Mouse (Mus musculus) CH12.LX (cell line): ENCODE results near the gene 4931428L18Rik. TPM values are rescaled to one million over a fixed set of nuclear protein-coding genes. Genes with fewer than 3 reads are reported as not detected.

Experiments used
- DNase-seq: peaks from one replicate; pipeline ENCODE4 v3.0.0-alpha.2; 2013; ENCODE audit errors: extremely low read depth
- H3K27ac ChIP-seq: 2 replicates; pipeline ENCODE4 v1.5.1; 2012; ENCODE audit warnings: low read depth, mild to moderate bottlenecking, control low read depth, moderate library complexity; ENCODE audit not compliant: insufficient read depth
- H3K27me3 ChIP-seq: replicated peaks from 2 replicates; pipeline ENCODE3; 2012; ENCODE audit warnings: inconsistent platforms
- H3K36me3 ChIP-seq, 2 experiments: replicated peaks in 1 of 2; 2 replicates each; pipeline versions ENCODE3 to v1.6.1; 2012; ENCODE audit warnings: inconsistent platforms in 1 of 2, low read length in 1 of 2, mild to moderate bottlenecking in 1 of 2, mixed read lengths in 1 of 2, moderate library complexity in 1 of 2; ENCODE audit not compliant: control insufficient read depth in 1 of 2, insufficient read depth in 1 of 2
- H3K4me1 ChIP-seq, 2 experiments: 2 replicates each; pipeline ENCODE4 v1.6.1; 2012; ENCODE audit warnings: inconsistent platforms in 1 of 2, moderate library complexity in 1 of 2; ENCODE audit not compliant: insufficient read depth in 2 of 2, control insufficient read depth in 1 of 2
- H3K4me2 ChIP-seq: 2 replicates; pipeline ENCODE4 v1.6.1; 2012; ENCODE audit warnings: low read depth, mild to moderate bottlenecking, control low read depth; ENCODE audit not compliant: poor library complexity, insufficient read depth, severe bottlenecking
- H3K4me3 ChIP-seq, 3 experiments: fragments of 150-350 bp in 1 of 3; sonication (generic) in 1 of 3; replicated peaks in 1 of 3; 2 replicates each; pipeline versions ENCODE3 to v1.5.1; 2011 to 2012; ENCODE audit warnings: low read depth in 2 of 3, low read length in 2 of 3, mild to moderate bottlenecking in 2 of 3, moderate library complexity in 2 of 3, control low read depth in 1 of 3, improper control_type of control experiment in 1 of 3, inconsistent platforms in 1 of 3, mixed read lengths in 1 of 3; ENCODE audit not compliant: poor library complexity in 1 of 3
- H3K79me2 ChIP-seq: replicated peaks from 2 replicates; pipeline ENCODE4 v1.6.1; 2012; ENCODE audit warnings: mild to moderate bottlenecking, moderate library complexity; ENCODE audit not compliant: control insufficient read depth, poor library complexity, insufficient read depth, severe bottlenecking; ENCODE audit errors: extremely low read depth
- H3K9ac ChIP-seq: 2 replicates; pipeline ENCODE4 v1.6.1; 2012; ENCODE audit warnings: low read depth, mild to moderate bottlenecking, control low read depth, moderate library complexity; ENCODE audit not compliant: insufficient read depth
- H3K9me3 ChIP-seq: replicated peaks from 2 replicates; pipeline ENCODE3; 2012; ENCODE audit warnings: low read length, inconsistent platforms, mixed read lengths
- CHD1 ChIP-seq: IDR thresholded peaks from 2 replicates; pipeline ENCODE4 v1.6.1; 2012; ENCODE audit warnings: low read depth, low read length, improper control_type of control experiment, inconsistent platforms
- CHD2 ChIP-seq: IDR thresholded peaks from 2 replicates; pipeline ENCODE4 v1.6.1; 2011; ENCODE audit warnings: low read length, improper control_type of control experiment
- CTCF ChIP-seq, 2 experiments: IDR thresholded peaks in 1 of 2; conservative IDR thresholded peaks in 1 of 2; 2 replicates each; pipeline ENCODE4 v1.5.1; 2011 to 2012; ENCODE audit warnings: low read depth in 2 of 2, low read length in 2 of 2, improper control_type of control experiment in 1 of 2, inconsistent platforms in 1 of 2, mild to moderate bottlenecking in 1 of 2, moderate library complexity in 1 of 2
- GABPA ChIP-seq: IDR thresholded peaks from 2 replicates; pipeline ENCODE4 v1.6.1; 2012; ENCODE audit warnings: low read depth, low read length, improper control_type of control experiment, inconsistent platforms; ENCODE audit not compliant: insufficient replicate concordance
- HCFC1 ChIP-seq: IDR thresholded peaks from 2 replicates; pipeline ENCODE4 v1.6.1; 2012; ENCODE audit warnings: low read depth, mild to moderate bottlenecking, inconsistent platforms, low read length, improper control_type of control experiment
- MAFK ChIP-seq: IDR thresholded peaks from 2 replicates; pipeline ENCODE4 v1.6.1; 2011; ENCODE audit warnings: low read length, improper control_type of control experiment; ENCODE audit not compliant: insufficient replicate concordance
- MAX ChIP-seq: IDR thresholded peaks from 2 replicates; pipeline ENCODE4 v1.6.1; 2011; ENCODE audit warnings: low read length, improper control_type of control experiment
- MAZ ChIP-seq: IDR thresholded peaks from 2 replicates; pipeline ENCODE4 v1.6.1; 2012; ENCODE audit warnings: low read depth, mild to moderate bottlenecking, inconsistent platforms, low read length, improper control_type of control experiment, moderate library complexity
- NELFE ChIP-seq: IDR thresholded peaks from 2 replicates; pipeline ENCODE4 v1.6.1; 2011; ENCODE audit warnings: low read depth, low read length, improper control_type of control experiment
- NRF1 ChIP-seq: IDR thresholded peaks from 2 replicates; pipeline ENCODE4 v1.6.1; 2014; ENCODE audit warnings: low read depth, mild to moderate bottlenecking, inconsistent platforms, low read length, improper control_type of control experiment, moderate library complexity
- PAX5 ChIP-seq: IDR thresholded peaks from 2 replicates; pipeline ENCODE4 v1.6.1; 2012; ENCODE audit warnings: low read length, inconsistent platforms, mixed read lengths
- RAD21 ChIP-seq: IDR thresholded peaks from 2 replicates; pipeline ENCODE4 v1.6.1; 2011; ENCODE audit warnings: low read depth, mild to moderate bottlenecking, low read length, improper control_type of control experiment, moderate library complexity
- RCOR1 ChIP-seq: conservative IDR thresholded peaks from 2 replicates; pipeline ENCODE4 v1.6.1; 2012; ENCODE audit warnings: low read depth, mild to moderate bottlenecking, inconsistent platforms, low read length, improper control_type of control experiment
- USF1 ChIP-seq: IDR thresholded peaks from 2 replicates; pipeline ENCODE4 v1.6.1; 2014; ENCODE audit warnings: low read depth, mild to moderate bottlenecking, inconsistent platforms, low read length, improper control_type of control experiment
- ZC3H11A ChIP-seq: IDR thresholded peaks from 2 replicates; pipeline ENCODE4 v1.6.1; 2012; ENCODE audit warnings: low read depth, mild to moderate bottlenecking, inconsistent platforms, low read length, improper control_type of control experiment
- ZKSCAN1 ChIP-seq: IDR thresholded peaks from 2 replicates; pipeline ENCODE4 v1.6.1; 2012; ENCODE audit warnings: low read depth, inconsistent platforms, low read length, improper control_type of control experiment, borderline replicate concordance
- ZMIZ1 ChIP-seq: IDR thresholded peaks from 2 replicates; pipeline ENCODE4 v1.6.1; 2012; ENCODE audit warnings: low read depth, mild to moderate bottlenecking, inconsistent platforms, low read length, improper control_type of control experiment
- ZNF384 ChIP-seq: IDR thresholded peaks from 2 replicates; pipeline ENCODE4 v1.6.1; 2012; ENCODE audit warnings: low read depth, low read length, improper control_type of control experiment, inconsistent platforms
- dilution Hi-C: fragments of 300-500 bp; cut with MboI; formaldehyde crosslinking; loops from 2 replicates; pipeline ENCODE4 v1.14.3; 2020; ENCODE audit warnings: low sequenced_read_pairs; ENCODE audit not compliant: extremely low pct_unique_long_range_greater_than_20kb, extremely low pct_ligation_motif_present
- in situ Hi-C: fragments of 300-500 bp; cut with MboI; formaldehyde crosslinking; loops from 3 replicates; pipeline ENCODE4 v1.14.3; 2019; ENCODE audit warnings: low sequenced_read_pairs, low pct_ligation_motif_present, low pct_unique_long_range_greater_than_20kb, mixed read lengths
- polyA plus RNA-seq: library from polyadenylated mRNA; unstranded; fragments of >175 nt; gene quantifications from 2 replicates; pipeline ENCODE4 v1.2.1, GENCODE M21; 2012; ENCODE audit warnings: low read depth; ENCODE audit not compliant: insufficient read length
- total RNA-seq, 2 experiments: library from RNA; depleted of rRNA; stranded (reverse); fragments of 300-350 nt in 1 of 2; fragments of >200 nt in 1 of 2; gene quantifications; 2 replicates each; pipeline ENCODE4 v1.2.3; 2012 to 2014

Gene 4931428L18Rik
- total and polyA plus RNA-seq, 3 experiments: 4.6 to 11.0 (median 9.3) TPM

GRCm38 (mm10) chr1:31196959-31197358 lies 25.5 kb downstream of the 4931428L18Rik start:
- Histone ChIP-seq H3K4me1 (no peaks in the 10 kb centered on the region), H3K4me3 (no peak overlapping the region), H3K27me3 (no peaks in the 10 kb centered on the region), H3K79me2 (no peaks in the 10 kb centered on the region), H3K9me3 (no peaks in the 10 kb centered on the region), H3K27ac (no peak overlapping the region), H3K9ac (no peak overlapping the region), H3K4me2 (no peak overlapping the region), H3K36me3 (peaks cover 0 to 7% of the 10 kb centered on the region in 2 experiments)
- TF ChIP-seq CHD1 (no peak), NRF1 (no peak), ZC3H11A (no peak), MAX (no peak), HCFC1 (no peak), PAX5 (no peak), MAZ (no peak), RAD21 (no peak), GABPA (no peak), ZNF384 (no peak), ZKSCAN1 (no peak), ZMIZ1 (no peak), CHD2 (no peak)
- dilution Hi-C loops (no loop called here), in situ Hi-C loops (no loop called here)
- DNase-seq: no peak

DNA sequence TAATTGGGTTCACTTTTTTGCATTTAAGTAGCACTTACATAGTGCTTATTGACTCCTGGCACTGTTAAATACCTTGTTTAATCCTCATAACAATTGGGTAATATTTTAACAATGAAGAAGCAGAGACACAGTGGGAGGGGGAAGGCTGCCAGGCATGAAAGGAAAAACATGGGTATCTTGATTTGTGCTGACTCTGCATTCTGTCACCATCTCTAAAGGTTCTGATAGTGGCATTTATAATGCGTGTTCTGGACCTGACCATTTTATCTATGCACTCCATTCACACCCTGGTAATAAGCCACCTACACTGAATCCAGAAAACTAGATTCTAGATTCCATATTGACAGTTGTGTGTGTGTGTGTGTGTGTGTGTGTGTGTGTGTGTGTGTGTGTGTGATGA lies 26.9 kb downstream of the 4931428L18Rik start:
- DNase-seq: no peak
- TF ChIP-seq CTCF (conservative IDR thresholded peaks at IDR 0.05 in 1 of 2, IDR thresholded peaks at IDR 0.05 in 1 of 2; ENCODE audit: low read depth in 2 of 2, low read length in 2 of 2): no peak
- peak; percentile 77 for TF ChIP-seq MAFK
- no peak for TF ChIP-seq NELFE
- no peak for TF ChIP-seq USF1
- TF ChIP-seq RCOR1: no peak
- Histone ChIP-seq H3K27ac (no peak overlapping the region), H3K4me3 (no peak overlapping the region), H3K9ac (no peak overlapping the region), H3K36me3 (peaks cover 0 to 9% of the 10 kb centered on the region in 2 experiments), H3K79me2 (no peaks in the 10 kb centered on the region), H3K4me2 (no peak overlapping the region), H3K9me3 (no peaks in the 10 kb centered on the region), H3K27me3 (no peaks in the 10 kb centered on the region), H3K4me1 (no peaks in the 10 kb centered on the region)
- dilution Hi-C loops: no loop called here
- in situ Hi-C loops: no loop called here
